Mouse (Mus musculus): ENCODE results near the gene Tcf20.
"Not testable (repeated sequence)": the region's sequence is repeated elsewhere in the genome, so short reads cannot be mapped to it uniquely, and the experiment has no call there.

Gene Tcf20

DNA sequence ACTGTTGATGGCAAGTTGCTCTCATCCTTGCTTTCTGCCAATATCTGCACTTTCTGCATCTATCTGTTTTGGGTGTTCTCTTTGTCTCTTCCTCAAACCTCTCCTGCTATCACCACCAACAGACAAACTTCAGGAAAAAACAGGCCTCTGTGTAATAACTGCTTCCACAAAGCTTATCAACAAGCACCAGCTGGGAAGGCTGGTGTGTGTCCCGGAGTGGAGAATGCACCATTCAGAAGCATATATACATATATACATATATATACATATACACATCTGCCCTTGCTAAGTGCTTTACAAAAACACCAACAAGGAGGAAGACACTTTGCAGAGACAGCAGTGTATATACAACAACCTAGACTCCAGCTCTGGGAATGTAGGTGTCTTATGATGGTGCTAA, 177.1 kb downstream of the Tcf20 start:
- DNase-seq (ENCODE audit: low read depth, low spot score), result no peak

DNA sequence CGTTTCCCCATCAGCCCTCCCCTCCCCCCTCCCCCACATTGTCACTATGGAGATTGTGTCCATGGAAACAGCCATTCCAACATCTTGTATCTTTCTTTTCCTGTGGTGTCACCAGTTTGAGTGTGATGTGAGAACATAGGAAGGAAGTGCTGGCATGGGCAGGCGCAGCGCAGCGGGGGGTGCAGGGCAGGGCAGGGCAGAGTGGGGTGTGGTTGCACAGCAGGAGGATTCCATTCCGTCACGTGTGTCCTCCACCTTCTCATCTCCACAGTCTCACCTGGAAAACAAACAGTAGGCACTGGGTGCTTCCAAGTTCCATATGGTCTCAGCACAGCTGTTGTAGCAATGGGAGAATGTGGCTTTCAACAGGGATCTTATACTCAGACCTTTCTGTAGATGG, 178.2 kb downstream of the Tcf20 start:
- DNase-seq (ENCODE audit: low read depth, low spot score), result no peak

DNA sequence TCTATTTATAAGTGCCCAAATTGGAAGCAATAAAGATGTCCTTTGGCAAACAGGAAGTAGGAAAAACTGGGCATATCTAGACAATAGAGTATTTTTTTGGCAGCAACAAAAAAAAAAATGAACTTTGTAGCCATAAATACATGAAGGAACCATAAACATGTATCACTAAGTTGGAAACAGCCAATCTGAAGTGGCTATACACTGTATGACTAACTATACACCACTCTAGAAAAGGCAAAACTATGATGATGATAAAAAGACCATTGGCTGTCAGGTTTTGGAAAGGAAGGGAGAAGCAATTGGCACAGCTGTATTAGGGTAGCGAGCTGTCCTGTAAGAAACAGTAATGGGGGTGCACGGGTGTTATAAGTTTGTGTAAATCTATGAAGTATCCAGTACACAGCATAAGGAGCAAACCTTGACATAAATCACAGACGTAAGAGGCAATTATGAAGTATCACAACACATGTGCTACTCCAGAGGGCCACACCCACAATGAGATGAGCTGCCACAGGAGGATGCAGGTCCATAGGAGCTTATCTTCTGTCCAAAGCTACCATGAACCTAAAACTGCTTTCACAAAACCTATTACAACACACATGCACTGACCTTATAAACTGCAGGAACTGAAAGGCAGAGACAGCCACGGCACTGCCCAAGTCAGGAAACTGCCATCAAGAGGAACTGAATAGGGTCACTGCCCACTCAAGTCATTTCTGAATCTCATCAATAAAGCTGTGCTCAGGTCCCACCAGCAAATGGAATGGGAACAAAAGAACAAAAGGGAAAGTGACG, 180.5 kb downstream of the Tcf20 start:
- no peak for DNase-seq (ENCODE audit: low read depth, low spot score)

DNA sequence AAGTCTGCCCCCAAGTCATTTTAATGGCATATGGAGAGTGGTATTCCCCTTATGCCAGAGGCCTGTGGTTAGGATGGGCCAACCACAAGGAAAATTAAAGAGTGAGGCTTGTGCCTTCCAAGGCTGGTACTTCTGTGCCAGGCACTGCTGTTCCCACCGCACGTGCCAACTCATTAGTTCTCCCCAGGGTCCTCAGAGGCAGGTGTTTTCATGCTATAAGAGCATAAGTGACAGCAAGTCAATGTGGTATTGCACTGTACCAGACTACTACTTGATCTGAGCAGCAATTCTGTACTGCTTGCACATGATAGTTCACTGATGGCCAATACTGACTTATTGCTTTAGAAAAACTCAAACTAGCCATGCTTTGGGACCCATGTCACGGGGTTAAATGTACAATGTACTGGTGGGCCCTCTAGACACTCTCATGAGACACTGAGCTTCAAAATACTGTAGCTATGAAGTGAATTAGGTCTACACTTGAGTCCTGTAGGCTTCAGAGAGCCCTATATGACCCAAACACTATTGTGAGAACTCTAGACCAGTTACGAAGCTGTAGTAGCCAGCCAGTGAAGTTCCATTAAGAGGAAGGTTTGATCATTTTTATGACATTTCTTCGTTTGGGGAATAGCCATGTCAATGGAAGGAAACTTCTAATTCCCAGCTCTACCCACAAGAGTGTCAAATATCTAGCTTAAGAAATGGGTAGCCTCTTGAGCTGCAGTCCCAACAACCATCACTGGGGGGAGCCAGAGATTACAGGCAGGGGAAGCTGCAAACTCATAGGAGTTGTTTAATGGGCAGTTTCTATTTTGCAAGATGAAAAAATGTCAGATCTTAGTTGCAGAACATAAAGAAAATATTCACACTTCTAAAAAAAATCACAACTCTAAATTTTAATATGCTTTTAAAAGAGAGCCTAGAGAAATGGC, 182.7 kb downstream of the Tcf20 start:
- DNase-seq (ENCODE audit: low read depth, low spot score), result peak; percentile 37

DNA sequence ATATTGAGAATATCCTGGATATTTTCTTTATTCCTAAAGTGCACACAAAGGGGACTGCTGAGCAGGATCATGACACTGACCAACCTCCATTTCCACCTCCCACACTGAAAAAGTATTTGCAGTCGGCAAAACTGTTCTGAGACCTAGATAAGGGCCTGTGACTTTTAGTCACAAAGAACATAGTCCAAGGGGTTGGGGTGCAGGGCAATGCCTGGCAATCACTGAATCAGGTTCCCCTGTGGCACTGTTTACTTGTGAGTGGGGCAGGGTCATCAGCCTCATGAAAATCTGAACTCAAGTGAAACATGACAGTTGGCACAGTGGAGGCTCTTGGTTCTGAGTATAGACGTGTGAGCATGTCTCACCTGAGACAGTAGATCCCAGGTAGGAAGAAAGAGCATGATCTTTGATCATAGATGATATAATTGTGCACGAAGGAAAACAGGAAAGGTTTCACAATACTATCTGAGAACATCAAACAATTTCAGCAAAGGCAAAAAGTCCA, 191.7 kb downstream of the Tcf20 start:
- no peak for DNase-seq (ENCODE audit: low read depth, low spot score)

DNA sequence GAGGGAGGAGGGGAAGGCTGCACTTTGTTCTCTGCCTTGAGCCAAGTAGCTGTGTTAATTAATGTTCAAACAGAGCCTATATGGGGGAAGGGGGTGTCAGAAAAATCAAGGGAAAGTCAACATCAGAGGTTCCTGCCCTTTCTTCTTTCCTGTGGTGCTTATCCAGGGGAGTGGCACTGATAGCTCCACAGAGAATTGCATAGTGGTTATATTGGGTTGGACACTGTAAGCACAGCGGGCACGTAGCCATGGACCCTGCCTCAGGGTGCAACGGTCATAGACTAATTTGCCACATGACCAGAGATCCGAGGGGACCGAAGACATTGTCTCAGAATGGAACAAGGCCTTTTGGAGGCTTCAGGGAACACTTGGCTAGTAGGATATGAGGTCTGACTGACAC, 193.4 kb downstream of the Tcf20 start, which contains the start of gene Cyp2d26:
Gene Cyp2d26, minus strand, starts transcription at position 18 of the 400 bp plus-strand sequence.
- no peak for DNase-seq (ENCODE audit: low read depth, low spot score)

DNA sequence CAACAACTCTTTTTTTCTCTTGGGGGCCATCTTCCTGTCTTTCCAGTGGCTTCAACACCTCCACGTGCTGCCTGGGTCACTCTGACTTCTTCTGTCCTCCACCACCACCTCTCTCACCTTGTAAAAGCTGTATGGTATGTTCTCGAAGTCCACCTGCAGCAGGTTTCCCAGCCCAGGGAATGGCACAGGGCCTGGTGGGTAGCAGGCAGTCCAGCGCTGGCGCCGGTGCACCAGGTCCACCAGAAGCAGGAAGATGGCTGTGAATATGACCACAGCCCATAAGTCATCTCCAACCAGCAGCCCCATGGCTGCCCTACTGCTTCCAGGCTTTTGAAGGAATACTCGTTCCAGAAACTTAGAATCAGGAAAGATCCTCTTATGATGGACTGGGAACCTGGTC, 193.8 kb downstream of the Tcf20 start:
- DNase-seq (ENCODE audit: low read depth, low spot score), result no peak

DNA sequence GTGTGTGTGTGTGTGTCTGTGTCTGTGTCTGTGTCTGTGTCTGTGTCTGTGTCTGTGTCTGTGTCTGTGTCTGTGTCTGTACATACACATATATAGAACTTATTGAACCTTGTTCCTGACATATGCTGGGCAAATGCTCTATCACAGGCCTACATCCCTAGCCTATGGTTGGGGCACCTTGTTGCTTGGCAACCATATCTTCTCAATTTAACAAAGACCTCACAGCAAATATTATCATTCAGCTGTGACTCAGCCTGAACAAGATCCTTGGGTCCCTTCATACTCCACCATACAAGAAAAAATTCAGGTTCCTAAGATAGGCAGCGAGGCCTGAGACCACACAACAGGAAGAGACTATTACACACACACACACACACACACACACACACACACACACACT, 194.2 kb downstream of the Tcf20 start:
- no peak for DNase-seq (ENCODE audit: low read depth, low spot score)

DNA sequence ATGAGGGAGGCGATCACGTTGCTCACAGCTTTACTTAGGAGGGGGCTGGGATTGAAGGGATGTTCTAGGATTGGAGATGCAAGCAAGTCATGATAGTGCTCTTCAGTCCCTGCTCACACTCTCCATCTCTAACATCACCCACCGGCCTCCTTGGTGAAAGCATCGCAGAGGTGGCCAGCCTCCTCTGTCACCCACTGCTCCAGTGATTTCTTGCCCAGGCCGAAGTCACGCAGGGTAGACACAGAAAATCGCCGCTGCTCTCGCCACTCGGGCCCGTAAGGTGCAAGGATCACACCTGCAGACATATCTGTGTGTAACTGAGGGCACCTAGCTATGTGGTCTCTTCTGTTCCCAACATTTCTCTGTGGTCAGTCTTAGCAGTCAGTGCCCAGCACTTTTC, 195.1 kb downstream of the Tcf20 start:
- no peak for DNase-seq (ENCODE audit: low read depth, low spot score)

DNA sequence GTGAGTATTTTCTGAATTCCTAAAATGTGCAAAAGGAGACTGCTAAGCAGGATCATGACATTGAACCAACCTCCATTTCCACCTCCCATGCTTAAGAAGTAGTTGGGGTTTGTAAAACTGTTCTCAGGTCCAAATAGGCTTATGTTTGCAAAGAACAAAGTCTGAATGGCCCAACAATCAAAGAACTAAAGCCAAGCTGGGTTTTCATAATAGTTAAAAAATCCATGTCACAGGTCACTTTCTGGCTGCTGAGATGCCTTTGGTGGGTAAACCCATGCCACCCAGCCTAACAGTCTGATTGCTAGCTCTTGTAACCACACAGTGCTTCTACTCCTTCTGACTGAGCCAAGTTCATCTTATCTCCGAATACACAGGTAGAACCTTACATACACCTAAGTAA, 203.1 kb downstream of the Tcf20 start:
- DNase-seq (ENCODE audit: low read depth, low spot score), result no peak

DNA sequence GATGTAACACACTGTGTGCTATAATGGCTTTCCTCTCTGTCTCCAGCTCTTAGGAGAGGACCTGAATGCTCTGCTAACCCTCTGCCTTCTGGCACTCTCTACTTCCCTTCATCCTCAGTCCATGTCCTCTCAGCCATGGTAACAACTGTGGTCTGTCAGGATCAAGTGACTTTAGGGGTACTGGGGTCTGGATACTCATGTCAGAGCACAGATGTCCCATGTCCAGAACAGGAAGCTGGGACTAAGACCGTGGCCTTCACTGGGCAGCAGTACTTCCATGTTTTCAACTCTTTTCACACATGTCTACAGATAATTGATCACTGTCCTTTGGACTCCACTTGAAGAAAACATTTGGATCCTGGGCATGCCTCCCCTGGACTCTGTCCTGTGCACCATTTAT, 203.9 kb downstream of the Tcf20 start:
- DNase-seq (ENCODE audit: low read depth, low spot score), result no peak

DNA sequence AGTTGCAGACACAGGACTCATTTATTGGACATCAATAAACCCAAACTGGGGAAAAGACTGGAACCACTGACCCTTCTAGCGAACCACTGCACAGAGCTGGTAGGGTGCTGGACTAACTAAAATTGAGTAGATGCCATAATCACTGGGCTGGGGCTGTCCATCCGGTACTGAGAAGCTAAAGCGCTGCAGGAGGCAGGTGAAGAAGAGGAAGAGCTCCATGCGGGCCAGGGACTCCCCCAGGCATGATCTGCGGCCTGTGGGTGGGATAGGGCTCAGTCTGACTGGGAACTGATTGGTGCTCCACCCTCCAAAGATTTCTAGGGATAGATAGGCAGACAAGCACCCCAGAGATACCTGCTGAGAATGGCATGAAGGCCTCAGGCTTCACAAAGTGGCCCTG, 209.8 kb downstream of the Tcf20 start:
- DNase-seq (ENCODE audit: low read depth, low spot score), result not testable (repeated sequence)

DNA sequence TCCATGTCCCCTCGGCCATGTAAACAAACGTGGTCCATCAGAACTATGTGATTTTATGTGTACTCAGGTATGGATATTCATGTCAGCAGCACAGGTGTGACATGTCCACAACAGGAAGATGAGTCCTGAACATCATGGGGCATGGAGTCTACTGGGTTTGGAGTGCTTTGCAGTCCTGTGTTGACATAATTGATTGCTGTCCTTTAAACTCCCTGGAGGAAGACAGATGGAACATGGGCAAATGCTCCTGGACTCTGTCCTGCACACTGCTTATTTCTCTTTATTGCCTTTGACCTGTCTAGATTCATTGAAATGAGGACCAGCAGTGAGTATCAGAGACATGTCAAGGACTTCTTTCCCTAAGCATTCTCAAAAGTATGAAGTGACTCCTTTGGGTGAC, 221.7 kb downstream of the Tcf20 start:
- DNase-seq (ENCODE audit: low read depth, low spot score), result no peak

DNA sequence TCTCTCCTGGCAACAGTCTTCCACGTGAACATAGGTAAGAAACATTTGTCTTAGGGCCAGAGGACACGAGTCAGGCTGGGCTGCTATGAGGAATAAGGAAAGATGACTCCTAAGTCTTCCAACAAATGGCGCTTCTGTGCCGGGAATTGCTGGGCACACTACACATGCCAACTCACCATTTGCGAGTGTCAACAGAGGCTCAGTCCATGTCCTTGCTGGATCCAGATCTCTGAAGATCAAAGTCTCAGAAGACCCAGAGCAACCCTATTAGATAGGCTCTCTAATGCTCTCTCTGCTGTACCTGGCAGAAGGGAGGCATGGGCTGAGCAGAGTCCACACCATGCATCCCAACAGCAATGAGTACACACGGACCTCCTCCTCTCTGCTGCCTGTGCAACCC, 222.8 kb downstream of the Tcf20 start:
- no peak for DNase-seq (ENCODE audit: low read depth, low spot score)

DNA sequence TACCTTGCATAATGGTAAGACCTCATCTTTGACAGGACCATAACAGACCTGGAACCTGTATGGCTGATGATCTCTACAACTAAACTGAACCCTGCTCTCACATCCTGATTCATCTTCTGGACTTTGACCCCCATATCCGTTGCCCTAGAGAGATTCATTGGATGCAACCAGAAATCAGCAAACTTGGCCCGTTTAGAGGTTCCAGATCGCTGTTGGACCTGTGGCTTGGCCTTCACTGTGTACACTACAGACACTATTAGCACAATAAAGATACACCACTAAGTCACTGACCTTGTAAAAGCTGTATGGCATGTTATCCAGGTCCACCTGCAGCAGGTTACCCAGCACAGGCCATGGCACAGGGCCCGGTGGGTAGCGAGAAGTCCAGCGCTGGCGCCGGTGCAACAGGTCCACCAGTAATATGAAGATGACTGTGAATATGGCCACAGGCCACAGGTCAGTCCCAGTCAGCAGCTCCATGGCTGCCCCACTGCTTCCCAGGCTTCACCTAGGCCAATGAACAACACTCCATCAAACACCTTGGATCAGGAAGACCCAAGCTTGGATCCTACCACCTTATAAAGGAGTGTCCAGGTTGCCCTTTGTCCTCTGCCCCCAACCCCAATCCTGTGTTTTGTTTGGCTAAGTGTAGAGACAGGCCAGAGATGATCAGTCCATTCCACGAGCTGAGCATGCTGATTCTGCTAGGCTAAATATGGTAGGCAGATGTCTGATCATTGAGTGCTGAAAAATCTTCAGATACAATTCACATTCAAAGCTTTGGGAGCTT, 223.8 kb downstream of the Tcf20 start, which contains the start of gene Cyp2d40:
Gene Cyp2d40, minus strand, starts transcription at position 553 of the 790 bp plus-strand sequence.
- no peak for DNase-seq (ENCODE audit: low read depth, low spot score)

Data from c-Kit-negative CD71-positive TER-119-positive erythroid progenitor cells, embryonic 14.5 days (primary cell).